Mouse (Mus musculus): Measurements from ENCODE around the gene Lrrc28. TPM values are rescaled to one million over a fixed set of nuclear protein-coding genes. Genes with fewer than 3 reads are reported as not detected.
"Not testable (repeated sequence)": the region's sequence is repeated elsewhere in the genome, so short reads cannot be mapped to it uniquely, and the experiment has no call there.

The Lrrc28 gene
- polyA plus RNA-seq, 1 experiment = 1.7 TPM

DNA sequence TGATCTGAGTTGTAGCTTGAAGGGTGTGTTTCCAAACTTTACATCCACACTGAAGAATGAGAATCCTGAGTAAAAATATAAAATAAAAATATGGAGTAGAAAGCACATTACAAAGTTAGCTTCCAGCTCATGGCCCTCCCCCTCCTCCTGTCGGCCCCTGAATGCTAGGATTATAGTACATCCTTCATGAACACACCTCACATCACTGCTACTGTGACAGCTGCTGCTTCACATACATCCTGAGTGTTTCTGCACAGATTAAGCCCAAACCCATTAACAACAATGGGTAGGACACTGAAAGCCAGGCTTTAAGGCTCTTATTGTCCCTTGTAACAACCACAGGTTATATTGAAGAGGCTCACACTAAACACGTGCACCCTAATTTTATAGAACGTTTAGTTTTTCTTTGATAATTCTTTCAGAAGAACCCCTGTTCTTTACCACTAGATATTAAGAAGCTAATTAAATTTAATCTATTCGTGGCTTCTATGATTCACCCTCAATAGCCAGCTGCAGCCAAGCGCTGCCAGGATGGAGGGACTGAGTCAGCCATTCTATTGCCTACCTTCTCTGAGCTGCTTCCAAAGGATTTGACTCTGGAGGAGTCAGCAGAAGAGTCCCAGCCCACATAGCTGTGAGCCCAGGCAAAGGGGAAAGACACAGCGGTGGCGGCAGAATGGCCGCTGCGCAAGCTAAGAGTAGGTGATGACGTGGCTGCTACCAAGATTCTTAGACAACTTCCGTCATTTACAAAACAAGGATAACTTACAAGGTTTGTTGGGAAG is 108.3 kb downstream of the Lrrc28 start:
- Histone ChIP-seq H3K36me3 (ENCODE audit: control insufficient read depth) (no peaks in the 10 kb centered on the region), H3K4me1 (ENCODE audit: control insufficient read depth) (no peaks in the 10 kb centered on the region), H3K4me3 (replicated peaks) (no peak overlapping the region), H3K27me3 (ENCODE audit: control insufficient read depth) (no peaks in the 10 kb centered on the region), H3K9me3 (ENCODE audit: control insufficient read depth, low read length) (no peaks in the 10 kb centered on the region)
- TF ChIP-seq GATA1 (IDR thresholded peaks at IDR 0.05; ENCODE audit: low read length) (no peak), TAL1 (IDR thresholded peaks at IDR 0.05; ENCODE audit: low read length) (no peak)

- no peaks in the 10 kb centered on the region for H3K36me3 ChIP-seq (ENCODE audit: control insufficient read depth)
- TF ChIP-seq GATA1 (IDR thresholded peaks at IDR 0.05; ENCODE audit: low read length) (no peak), TAL1 (IDR thresholded peaks at IDR 0.05; ENCODE audit: low read length) (no peak)
Observed at GRCm38 (mm10) chr7:67535941-67536340, 109.1 kb downstream of the Lrrc28 start.

GRCm38 (mm10) chr7:67530981-67531380 is 114.1 kb downstream of the Lrrc28 start:
- H3K4me1 ChIP-seq (ENCODE audit: control insufficient read depth) = no peaks in the 10 kb centered on the region
- H3K27me3 ChIP-seq (ENCODE audit: control insufficient read depth) = no peaks in the 10 kb centered on the region
- no peaks in the 10 kb centered on the region for H3K36me3 ChIP-seq (ENCODE audit: control insufficient read depth)
- no peak for TF ChIP-seq GATA1 (IDR thresholded peaks at IDR 0.05; ENCODE audit: low read length)
- TF ChIP-seq TAL1 (IDR thresholded peaks at IDR 0.05; ENCODE audit: low read length) = no peak
- no peak overlapping the region for H3K4me3 ChIP-seq (replicated peaks)
- no peaks in the 10 kb centered on the region for H3K9me3 ChIP-seq (ENCODE audit: control insufficient read depth, low read length)

More at GRCm38 (mm10) chr7:67535941-67536340, 109.1 kb downstream of the Lrrc28 start:
- Histone ChIP-seq H3K27me3 (ENCODE audit: control insufficient read depth) (no peaks in the 10 kb centered on the region), H3K4me3 (replicated peaks) (no peak overlapping the region), H3K9me3 (ENCODE audit: control insufficient read depth, low read length) (no peaks in the 10 kb centered on the region), H3K4me1 (ENCODE audit: control insufficient read depth) (no peaks in the 10 kb centered on the region)

- Histone ChIP-seq H3K36me3 (ENCODE audit: control insufficient read depth) (no peaks in the 10 kb centered on the region), H3K27me3 (ENCODE audit: control insufficient read depth) (no peaks in the 10 kb centered on the region), H3K4me1 (ENCODE audit: control insufficient read depth) (no peaks in the 10 kb centered on the region), H3K9me3 (ENCODE audit: control insufficient read depth, low read length) (no peaks in the 10 kb centered on the region), H3K4me3 (replicated peaks) (no peak overlapping the region)
- TF ChIP-seq TAL1 (IDR thresholded peaks at IDR 0.05; ENCODE audit: low read length) (no peak), GATA1 (IDR thresholded peaks at IDR 0.05; ENCODE audit: low read length) (no peak)
Observed at GRCm38 (mm10) chr7:67529381-67529780, 115.7 kb downstream of the Lrrc28 start.

GRCm38 (mm10) chr7:67528821-67529221 is 116.2 kb downstream of the Lrrc28 start:
- Histone ChIP-seq H3K4me1 (ENCODE audit: control insufficient read depth) (no peaks in the 10 kb centered on the region), H3K36me3 (ENCODE audit: control insufficient read depth) (no peaks in the 10 kb centered on the region), H3K27me3 (ENCODE audit: control insufficient read depth) (no peaks in the 10 kb centered on the region), H3K9me3 (ENCODE audit: control insufficient read depth, low read length) (no peaks in the 10 kb centered on the region), H3K4me3 (replicated peaks) (no peak overlapping the region)
- TF ChIP-seq GATA1 (IDR thresholded peaks at IDR 0.05; ENCODE audit: low read length) (no peak), TAL1 (IDR thresholded peaks at IDR 0.05; ENCODE audit: low read length) (no peak)

DNA sequence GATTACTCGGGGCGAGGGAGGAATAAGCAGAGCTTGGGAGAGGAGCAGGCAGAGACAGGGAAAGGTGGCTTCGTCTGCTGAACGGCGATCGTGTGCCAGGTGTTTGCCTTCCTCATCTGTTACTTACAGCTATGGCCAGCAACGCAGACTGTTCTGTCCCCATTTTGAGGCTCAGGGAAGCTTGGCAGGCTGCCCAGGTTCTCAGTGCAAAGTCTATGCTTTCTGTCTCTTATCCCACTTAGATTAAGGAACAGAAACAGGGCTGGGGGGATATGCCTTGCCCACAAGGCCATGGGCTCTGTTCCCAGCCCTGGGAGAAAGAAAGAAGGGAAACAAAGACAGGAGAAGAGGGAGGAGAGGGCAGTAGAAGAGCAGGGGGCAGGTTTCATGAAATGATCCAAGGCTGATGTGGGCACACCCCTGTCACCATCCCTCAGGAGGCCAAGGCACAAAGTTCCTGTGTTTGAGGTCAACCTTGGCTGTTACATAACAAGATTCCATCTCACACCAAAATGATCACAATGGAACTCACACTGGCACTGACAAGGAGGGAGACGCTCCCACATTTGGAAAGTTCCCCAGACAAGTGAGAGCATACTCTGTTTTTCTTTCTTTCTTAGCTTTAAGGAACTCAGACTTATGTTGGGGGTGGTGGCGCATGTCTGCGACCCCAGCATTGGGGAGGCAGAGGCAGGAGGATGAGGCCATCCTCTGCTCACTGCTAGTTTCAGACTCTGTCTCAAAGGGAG is 116.8 kb downstream of the Lrrc28 start:
- no peak for TF ChIP-seq TAL1 (IDR thresholded peaks at IDR 0.05; ENCODE audit: low read length)
- TF ChIP-seq GATA1 (IDR thresholded peaks at IDR 0.05; ENCODE audit: low read length) = no peak
- no peak overlapping the region for H3K4me3 ChIP-seq (replicated peaks)
- H3K36me3 ChIP-seq (ENCODE audit: control insufficient read depth) = no peaks in the 10 kb centered on the region
- H3K9me3 ChIP-seq (ENCODE audit: control insufficient read depth, low read length) = no peaks in the 10 kb centered on the region
- no peaks in the 10 kb centered on the region for H3K27me3 ChIP-seq (ENCODE audit: control insufficient read depth)
- no peaks in the 10 kb centered on the region for H3K4me1 ChIP-seq (ENCODE audit: control insufficient read depth)

DNA sequence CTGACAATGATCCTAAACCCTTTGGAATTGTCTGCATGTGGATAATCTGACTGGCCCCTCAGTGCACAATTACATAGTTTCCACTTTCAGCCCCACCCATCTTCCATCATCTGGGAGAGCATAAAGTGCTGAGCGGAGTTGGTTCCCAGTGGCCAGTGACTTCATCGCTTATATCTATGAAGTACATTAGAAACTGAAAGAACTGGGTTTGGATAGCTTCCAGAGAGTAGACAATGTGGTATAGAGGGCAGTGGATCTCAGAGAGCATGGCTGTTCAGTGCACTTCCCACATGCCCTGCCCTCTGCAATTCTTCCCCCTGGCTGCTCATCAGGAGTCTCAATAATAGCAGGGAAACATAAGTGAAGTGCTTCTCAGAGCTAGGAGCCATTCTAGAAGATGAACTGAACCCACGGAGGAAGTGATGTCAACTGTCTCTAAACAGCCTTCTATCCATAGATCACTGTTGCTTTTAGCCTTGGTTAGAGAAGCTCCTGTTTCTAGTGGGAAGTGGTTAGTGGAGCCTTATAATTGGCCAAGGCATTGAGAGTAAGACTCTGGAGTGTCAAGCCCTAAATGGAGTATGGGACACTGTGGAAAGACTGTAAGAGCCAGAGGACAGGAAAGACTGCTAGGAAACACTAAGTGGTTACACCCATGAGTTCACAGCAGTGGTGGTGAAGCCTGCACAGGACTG is 119.0 kb downstream of the Lrrc28 start:
- Histone ChIP-seq H3K9me3 (ENCODE audit: control insufficient read depth, low read length) (no peaks in the 10 kb centered on the region), H3K27me3 (ENCODE audit: control insufficient read depth) (no peaks in the 10 kb centered on the region), H3K4me3 (replicated peaks) (no peak overlapping the region), H3K36me3 (ENCODE audit: control insufficient read depth) (no peaks in the 10 kb centered on the region), H3K4me1 (ENCODE audit: control insufficient read depth) (no peaks in the 10 kb centered on the region)
- TF ChIP-seq GATA1 (IDR thresholded peaks at IDR 0.05; ENCODE audit: low read length) (no peak), TAL1 (IDR thresholded peaks at IDR 0.05; ENCODE audit: low read length) (no peak)

- not testable (repeated sequence) for H3K36me3 ChIP-seq (ENCODE audit: control insufficient read depth); H3K4me3 ChIP-seq (replicated peaks)
Observed at GRCm38 (mm10) chr7:67524069-67524468, 121.0 kb downstream of the Lrrc28 start.

DNA sequence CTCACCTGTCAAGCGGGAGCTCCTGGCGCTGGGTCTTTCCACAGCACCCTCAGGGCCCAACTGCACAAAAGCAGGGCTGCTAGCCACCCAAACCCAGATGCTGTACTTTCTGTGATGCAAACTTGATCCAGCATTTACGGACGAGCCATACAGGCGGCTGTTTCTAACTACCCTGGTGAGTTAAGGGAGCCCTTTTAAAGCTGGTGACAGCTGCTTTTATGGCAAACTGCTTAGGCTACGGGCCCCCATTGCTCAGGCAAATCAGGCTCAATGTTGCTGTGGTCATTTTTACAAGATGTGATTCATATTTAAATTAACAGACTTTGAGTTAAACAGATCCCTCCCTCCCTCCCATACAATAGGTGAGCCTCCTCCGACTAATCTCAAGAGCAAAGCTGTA is 121.7 kb downstream of the Lrrc28 start:
- H3K27me3 ChIP-seq (ENCODE audit: control insufficient read depth) = no peaks in the 10 kb centered on the region
- no peak overlapping the region for H3K4me3 ChIP-seq (replicated peaks)
- H3K36me3 ChIP-seq (ENCODE audit: control insufficient read depth) = no peaks in the 10 kb centered on the region
- no peaks in the 10 kb centered on the region for H3K4me1 ChIP-seq (ENCODE audit: control insufficient read depth)
- TF ChIP-seq GATA1 (IDR thresholded peaks at IDR 0.05; ENCODE audit: low read length) = no peak
- no peak for TF ChIP-seq TAL1 (IDR thresholded peaks at IDR 0.05; ENCODE audit: low read length)
- H3K9me3 ChIP-seq (ENCODE audit: control insufficient read depth, low read length) = no peaks in the 10 kb centered on the region

More at GRCm38 (mm10) chr7:67524069-67524468, 121.0 kb downstream of the Lrrc28 start:
- H3K9me3 ChIP-seq (ENCODE audit: control insufficient read depth, low read length); H3K27me3 ChIP-seq (ENCODE audit: control insufficient read depth); H3K4me1 ChIP-seq (ENCODE audit: control insufficient read depth): not testable (repeated sequence)

- H3K4me1 ChIP-seq (ENCODE audit: control insufficient read depth); H3K9me3 ChIP-seq (ENCODE audit: control insufficient read depth, low read length); H3K4me3 ChIP-seq (replicated peaks): not testable (repeated sequence)
Observed at GRCm38 (mm10) chr7:67521731-67522130, 123.3 kb downstream of the Lrrc28 start.

More at GRCm38 (mm10) chr7:67521731-67522130, 123.3 kb downstream of the Lrrc28 start:
- not testable (repeated sequence) for H3K36me3 ChIP-seq (ENCODE audit: control insufficient read depth); H3K27me3 ChIP-seq (ENCODE audit: control insufficient read depth)

Measured in erythroblast, embryonic 14.5 days (primary cell).